Mouse (Mus musculus) embryonic facial prominence, embryonic 13.5 days (tissue): ENCODE measurements around the gene Ddx58. TPM values are rescaled to one million over a fixed set of nuclear protein-coding genes. Genes with fewer than 3 reads are reported as not detected.

ENCODE experiments used
- ATAC-seq: fragments of 200-750 bp; cut with Nextera tagmentation; 2 replicates; pipeline ENCODE4 v1.8.0; 2017; ENCODE audit warnings: low read depth; ENCODE audit not compliant: insufficient number of reproducible peaks, insufficient read depth, low FRiP score, low TSS enrichment
- H3K27ac ChIP-seq: fragments of 300-500 bp; sonication (generic); 2 replicates; pipeline ENCODE4 v1.5.1; 2015; ENCODE audit warnings: moderate library complexity, mild to moderate bottlenecking, inconsistent platforms
- H3K27me3 ChIP-seq: fragments of 300-500 bp; sonication (generic); 2 replicates; pipeline ENCODE4 v1.6.1; 2015; ENCODE audit warnings: mild to moderate bottlenecking, inconsistent platforms
- H3K36me3 ChIP-seq: fragments of 300-500 bp; sonication (generic); 2 replicates; pipeline ENCODE4 v1.6.1; 2015; ENCODE audit warnings: mild to moderate bottlenecking, inconsistent platforms
- H3K4me1 ChIP-seq: fragments of 300-500 bp; sonication (generic); 2 replicates; pipeline ENCODE4 v1.6.1; 2015; ENCODE audit warnings: inconsistent platforms
- H3K4me2 ChIP-seq: fragments of 300-500 bp; sonication (generic); 2 replicates; pipeline ENCODE4 v1.6.1; 2015; ENCODE audit warnings: moderate library complexity, mild to moderate bottlenecking, inconsistent platforms
- H3K4me3 ChIP-seq: fragments of 300-500 bp; sonication (generic); 2 replicates; pipeline ENCODE4 v1.5.1; 2015; ENCODE audit warnings: mild to moderate bottlenecking, inconsistent platforms
- H3K9ac ChIP-seq: fragments of 300-500 bp; sonication (generic); 2 replicates; pipeline ENCODE4 v1.6.1; 2015; ENCODE audit warnings: mild to moderate bottlenecking, inconsistent platforms
- H3K9me3 ChIP-seq: fragments of 300-500 bp; sonication (generic); 2 replicates; pipeline ENCODE4 v1.6.1; 2016; ENCODE audit warnings: inconsistent platforms
- WGBS: fragments of 180-500 bp; shearing (Covaris S2); methylation state at CpG from one replicate; pipeline ENCODE4 v1.1.7; 2015; ENCODE audit warnings: mixed read lengths; 5-methylcytosine and 5-hydroxymethylcytosine counted together
- polyA plus RNA-seq: library from polyadenylated mRNA; unstranded; fragments of >200 nt; fragmentation: Nextera tagmentation; extraction: Ambion mirVana; gene quantifications from 2 replicates; pipeline ENCODE4 v1.2.1, GENCODE M21; 2015

The Ddx58 gene
- polyA plus RNA-seq, 1 experiment from 2014 or later, result 8.2 TPM

DNA sequence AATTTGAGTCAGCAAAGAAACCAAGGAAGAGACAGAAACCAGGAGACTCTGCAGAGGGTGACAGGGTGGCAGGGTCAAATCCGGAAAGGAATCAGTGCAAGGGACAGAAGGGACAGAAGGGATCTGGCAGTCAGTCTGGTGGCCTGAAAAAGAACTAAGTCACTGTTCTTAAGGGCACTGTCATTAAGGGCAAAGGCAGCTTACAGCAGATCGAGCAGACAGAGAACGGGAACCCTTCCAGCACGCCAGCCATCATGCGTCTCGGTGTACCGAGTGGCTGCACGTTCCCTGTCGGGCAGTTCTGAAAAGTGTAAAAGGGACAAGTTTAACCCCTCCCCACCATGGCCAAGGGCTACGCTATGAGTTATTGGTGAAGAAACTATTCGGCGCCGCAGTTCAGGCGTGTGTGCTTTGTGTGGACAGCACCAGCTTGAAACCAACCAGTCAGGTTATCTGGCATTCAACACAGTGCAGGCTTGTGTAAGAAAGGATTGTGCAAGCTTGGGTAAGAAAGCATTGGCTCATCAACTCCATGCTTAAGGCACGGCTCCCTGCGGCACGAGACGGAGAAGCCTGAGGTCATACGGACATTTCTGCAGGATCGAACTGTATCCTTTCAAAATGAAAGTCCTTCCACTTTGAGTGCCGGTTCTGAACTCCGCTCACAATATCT is 34.3 kb downstream of the Ddx58 start:
- Histone ChIP-seq H3K4me3 (no peak overlapping the region), H3K4me1 (no peaks in the 10 kb centered on the region), H3K4me2 (no peak overlapping the region), H3K9ac (no peak overlapping the region), H3K27me3 (no peaks in the 10 kb centered on the region), H3K27ac (no peak overlapping the region), H3K9me3 (no peaks in the 10 kb centered on the region), H3K36me3 (peaks cover 13% of the 10 kb centered on the region; the same call in 1 of the 2 replicates)
- 91% methylated on average over 22 of the region's 22 CpGs for WGBS
- ATAC-seq, result no peak

DNA sequence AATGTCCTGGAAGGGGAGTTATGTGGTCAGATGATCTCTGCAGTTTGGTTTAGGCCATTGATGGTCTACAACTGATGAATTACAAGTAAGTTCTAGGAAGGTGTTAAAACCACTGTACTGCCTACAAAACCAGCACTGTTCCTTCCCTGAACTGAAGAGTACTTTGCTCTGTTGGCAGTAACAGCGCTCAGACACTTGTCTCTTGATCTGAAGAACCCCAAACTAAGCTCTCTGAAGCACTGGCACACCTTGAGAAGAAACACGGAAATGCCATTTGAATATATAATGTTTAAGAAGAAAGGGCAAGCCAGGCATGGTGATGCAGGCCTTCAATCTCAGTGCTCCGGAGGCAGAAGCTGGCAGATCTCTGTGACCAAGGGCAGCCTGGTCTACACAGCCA is 35.3 kb downstream of the Ddx58 start:
- H3K27ac ChIP-seq, result no peak overlapping the region
- no peak overlapping the region for H3K9ac ChIP-seq
- no peak overlapping the region for H3K4me3 ChIP-seq
- no peaks in the 10 kb centered on the region for H3K27me3 ChIP-seq
- ATAC-seq, result no peak
- no peak overlapping the region for H3K4me2 ChIP-seq
- 93% methylated on average over 3 of the region's 3 CpGs for WGBS
- H3K4me1 ChIP-seq, result no peaks in the 10 kb centered on the region
- H3K9me3 ChIP-seq, result no peaks in the 10 kb centered on the region
- peaks cover 13% of the 10 kb centered on the region; the same call in 1 of the 2 replicates for H3K36me3 ChIP-seq

DNA sequence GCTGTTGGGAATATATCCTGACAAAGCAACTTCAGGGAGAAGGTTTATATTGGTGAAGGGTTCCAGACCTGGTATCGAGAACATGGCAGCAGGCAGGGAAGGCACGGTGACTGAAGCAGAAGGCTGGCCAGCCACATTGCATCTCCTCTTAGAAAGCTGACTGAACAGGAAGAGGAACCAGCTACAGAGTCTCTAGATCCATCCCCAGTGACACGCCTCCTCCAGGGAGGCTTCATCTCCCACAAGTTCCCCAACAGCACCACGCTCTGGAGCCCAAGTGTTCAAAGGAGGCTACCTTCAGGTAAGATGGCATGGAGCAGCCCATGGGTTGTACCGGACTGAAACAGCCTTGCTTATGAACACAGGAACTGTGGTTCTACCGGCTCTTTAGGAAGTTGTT is 37.4 kb downstream of the Ddx58 start:
- 93% methylated on average over 6 of the region's 6 CpGs for WGBS
- H3K9me3 ChIP-seq, result no peaks in the 10 kb centered on the region
- H3K4me3 ChIP-seq, result no peak overlapping the region
- H3K4me1 ChIP-seq, result no peaks in the 10 kb centered on the region
- H3K9ac ChIP-seq, result no peak overlapping the region
- H3K27me3 ChIP-seq, result no peaks in the 10 kb centered on the region
- no peak overlapping the region for H3K4me2 ChIP-seq
- ATAC-seq, result no peak
- H3K27ac ChIP-seq, result no peak overlapping the region
- peaks cover 31% of the 10 kb centered on the region for H3K36me3 ChIP-seq

DNA sequence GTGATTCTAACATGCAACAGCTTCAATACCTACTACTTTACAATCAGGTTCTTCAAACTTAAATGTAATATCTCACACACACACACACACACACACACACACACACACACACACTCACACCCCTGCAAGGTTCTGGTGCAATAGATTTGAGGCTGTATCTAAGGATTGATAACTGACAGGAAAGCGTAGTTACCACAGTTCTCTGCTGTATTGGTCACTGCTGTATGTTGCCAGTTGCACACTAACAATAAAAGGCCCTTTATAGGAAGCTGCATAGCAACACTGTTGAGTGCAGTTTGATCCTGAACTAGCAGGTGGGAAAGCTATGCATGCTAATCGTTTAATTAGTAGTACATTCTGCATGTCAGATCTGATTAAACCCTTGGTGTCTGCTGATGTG is 44.3 kb downstream of the Ddx58 start:
- no peak overlapping the region for H3K4me2 ChIP-seq
- no peak overlapping the region for H3K27ac ChIP-seq
- H3K27me3 ChIP-seq, result no peaks in the 10 kb centered on the region
- peaks cover 56% of the 10 kb centered on the region for H3K36me3 ChIP-seq
- H3K9ac ChIP-seq, result no peak overlapping the region
- no peak overlapping the region for H3K4me3 ChIP-seq
- H3K4me1 ChIP-seq, result no peaks in the 10 kb centered on the region
- H3K9me3 ChIP-seq, result no peaks in the 10 kb centered on the region
- 82% methylated on average over 2 of the region's 2 CpGs for WGBS
- ATAC-seq, result no peak

DNA sequence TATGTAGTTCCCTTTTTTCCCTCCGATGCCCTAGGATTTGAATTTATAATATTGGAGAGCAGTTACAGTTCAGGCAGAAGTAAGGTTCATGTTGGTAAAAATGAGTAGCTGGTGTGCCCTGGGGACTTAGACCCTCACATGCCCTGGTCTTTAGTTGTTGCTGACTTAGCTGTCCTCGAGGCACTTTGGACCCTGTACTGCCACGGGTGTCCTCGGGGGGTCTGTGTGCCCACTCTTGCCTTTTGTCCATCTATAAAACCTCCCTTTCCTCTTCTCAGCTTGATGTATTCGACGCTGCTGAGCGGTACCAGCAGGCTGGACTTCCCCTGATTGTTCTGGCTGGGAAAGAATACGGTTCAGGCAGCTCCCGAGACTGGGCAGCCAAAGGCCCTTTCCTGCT is 46.2 kb downstream of the Ddx58 start:
- Histone ChIP-seq H3K4me1 (no peaks in the 10 kb centered on the region), H3K36me3 (peaks cover 70% of the 10 kb centered on the region), H3K4me3 (no peak overlapping the region), H3K4me2 (no peak overlapping the region), H3K27ac (no peak overlapping the region), H3K9ac (no peak overlapping the region), H3K27me3 (no peaks in the 10 kb centered on the region), H3K9me3 (no peaks in the 10 kb centered on the region)
- WGBS, result 76% methylated on average over 9 of the region's 9 CpGs
- no peak for ATAC-seq

DNA sequence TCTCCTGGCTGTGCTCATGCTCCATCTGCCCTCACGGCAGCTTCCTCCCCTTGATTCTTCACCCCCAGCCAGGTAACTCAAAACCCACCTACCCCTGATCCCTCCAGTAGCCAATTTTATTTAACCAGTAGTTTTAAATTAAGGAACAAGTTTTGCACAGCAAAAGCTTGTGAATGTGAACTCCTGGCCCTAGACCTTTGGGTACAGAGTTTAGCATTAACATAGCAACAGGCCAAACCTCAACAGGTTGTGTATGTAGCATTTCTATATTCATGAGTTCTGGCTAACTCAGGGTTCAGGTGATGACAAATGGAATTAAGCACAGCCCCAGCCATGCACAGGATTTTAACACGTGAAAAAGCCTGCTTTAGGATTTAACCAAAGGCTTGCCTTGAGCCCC is 47.4 kb downstream of the Ddx58 start:
- 57% methylated on average over 2 of the region's 2 CpGs for WGBS
- no peaks in the 10 kb centered on the region for H3K27me3 ChIP-seq
- no peak overlapping the region for H3K27ac ChIP-seq
- no peak overlapping the region for H3K9ac ChIP-seq
- no peak for ATAC-seq
- H3K9me3 ChIP-seq, result no peaks in the 10 kb centered on the region
- H3K4me2 ChIP-seq, result no peak overlapping the region
- no peaks in the 10 kb centered on the region for H3K4me1 ChIP-seq
- H3K4me3 ChIP-seq, result no peak overlapping the region
- peaks cover 70% of the 10 kb centered on the region for H3K36me3 ChIP-seq

DNA sequence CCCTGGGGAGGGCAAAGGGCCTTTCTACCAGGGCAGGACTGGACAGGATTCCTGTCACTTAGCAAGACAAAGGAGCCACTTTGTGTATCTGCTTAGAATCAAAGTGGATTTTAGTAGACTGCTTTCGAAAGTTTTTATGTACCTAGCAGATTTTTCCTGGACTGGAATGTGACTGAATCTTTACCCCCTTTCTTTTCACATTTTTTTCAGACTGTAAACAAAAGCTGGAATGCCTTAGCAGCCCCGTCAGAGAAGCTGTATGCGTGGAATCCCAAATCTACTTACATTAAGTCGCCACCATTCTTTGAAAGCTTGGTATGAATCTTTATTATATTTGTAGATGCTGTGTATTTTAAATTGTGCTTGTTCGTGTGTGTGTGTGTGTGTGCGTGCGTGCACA is 51.7 kb downstream of the Ddx58 start:
- Histone ChIP-seq H3K36me3 (peaks cover 81% of the 10 kb centered on the region), H3K4me2 (no peak overlapping the region), H3K9ac (no peak overlapping the region), H3K27ac (no peak overlapping the region), H3K27me3 (no peaks in the 10 kb centered on the region), H3K9me3 (no peaks in the 10 kb centered on the region), H3K4me3 (no peak overlapping the region), H3K4me1 (no peaks in the 10 kb centered on the region)
- no peak for ATAC-seq
- WGBS, result 83% methylated on average over 7 of the region's 7 CpGs

DNA sequence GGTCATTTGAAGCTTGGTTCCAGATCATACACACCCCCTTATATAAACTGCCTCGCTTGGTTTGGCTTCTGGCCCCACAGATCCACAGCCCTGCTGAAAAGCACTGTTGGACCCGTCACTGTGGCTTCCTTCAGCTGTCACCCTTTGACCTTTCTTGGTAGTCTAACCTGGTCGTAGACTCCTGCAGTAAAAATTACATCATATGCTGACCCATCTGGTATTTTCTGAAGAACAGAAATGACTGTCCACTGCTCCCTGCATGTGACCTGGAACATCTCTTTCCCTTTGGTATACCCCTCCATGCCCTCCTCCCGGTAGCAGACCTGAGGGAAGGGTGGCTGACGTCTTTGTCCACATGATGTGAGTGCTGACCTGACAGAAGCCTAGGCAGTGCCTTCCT is 55.2 kb downstream of the Ddx58 start:
- Histone ChIP-seq H3K27me3 (no peaks in the 10 kb centered on the region), H3K36me3 (peaks cover 93% of the 10 kb centered on the region), H3K9me3 (no peaks in the 10 kb centered on the region), H3K4me3 (no peak overlapping the region), H3K27ac (no peak overlapping the region), H3K4me1 (no peaks in the 10 kb centered on the region), H3K4me2 (no peak overlapping the region), H3K9ac (no peak overlapping the region)
- no peak for ATAC-seq
- WGBS, result 82% methylated on average over 5 of the region's 5 CpGs

DNA sequence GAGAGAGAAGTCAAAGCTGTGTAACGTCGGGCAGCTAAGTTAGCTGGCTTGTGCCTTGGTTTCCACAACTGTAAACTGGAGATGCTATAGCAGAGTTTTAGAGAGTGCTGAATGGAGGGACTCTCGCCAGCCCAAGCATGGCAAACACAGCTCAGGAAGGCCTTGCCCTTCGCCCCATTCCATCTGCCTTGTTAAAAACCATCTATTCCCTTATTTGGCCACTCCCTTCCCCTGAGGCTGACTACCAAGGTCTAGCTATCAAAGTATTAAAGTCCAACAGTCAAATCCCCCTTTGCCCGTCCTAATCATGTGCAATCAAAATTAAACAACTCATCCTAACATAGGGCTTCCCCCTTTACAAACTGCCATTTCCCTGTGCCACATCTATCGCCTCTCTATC is 55.8 kb downstream of the Ddx58 start:
- Histone ChIP-seq H3K9ac (no peak overlapping the region), H3K27me3 (no peaks in the 10 kb centered on the region), H3K27ac (no peak overlapping the region), H3K9me3 (no peaks in the 10 kb centered on the region), H3K36me3 (peaks cover 89% of the 10 kb centered on the region), H3K4me3 (no peak overlapping the region), H3K4me2 (no peak overlapping the region), H3K4me1 (no peaks in the 10 kb centered on the region)
- ATAC-seq, result no peak
- WGBS, result 87% methylated on average over 6 of the region's 6 CpGs

DNA sequence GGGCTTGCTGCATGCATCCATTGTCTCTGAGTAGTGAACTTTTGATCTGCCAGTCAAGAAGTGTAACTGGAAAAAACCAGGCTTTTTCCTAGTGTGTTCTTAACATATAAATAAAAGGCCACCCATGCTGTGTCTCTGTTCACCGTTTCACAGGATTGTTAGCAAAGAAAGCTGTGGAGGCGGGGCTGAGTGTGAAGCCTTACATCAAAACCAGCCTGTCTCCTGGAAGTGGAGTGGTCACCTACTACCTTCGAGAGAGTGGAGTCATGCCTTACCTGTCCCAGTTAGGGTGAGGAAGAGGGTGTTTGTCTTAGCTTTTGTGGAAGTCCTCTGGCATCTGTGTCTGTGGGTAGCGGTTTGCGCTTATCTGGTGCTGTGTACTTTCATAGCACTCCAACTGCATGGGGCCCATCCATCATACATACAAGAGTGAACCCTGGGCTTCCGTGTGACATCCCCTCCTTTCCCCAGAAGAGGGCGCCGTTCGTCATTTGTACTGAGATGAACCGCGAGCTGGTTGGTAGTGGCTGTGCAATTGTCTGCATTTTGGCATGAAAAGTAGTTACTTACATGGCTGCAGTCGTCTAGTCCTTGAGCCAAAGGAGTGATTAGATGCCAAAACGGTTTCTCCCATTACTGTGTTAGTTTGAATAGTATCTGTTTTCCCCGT is 56.8 kb downstream of the Ddx58 start:
- 45% methylated on average over 14 of the region's 14 CpGs for WGBS
- no peak for ATAC-seq
- H3K9ac ChIP-seq, result no peak overlapping the region

DNA sequence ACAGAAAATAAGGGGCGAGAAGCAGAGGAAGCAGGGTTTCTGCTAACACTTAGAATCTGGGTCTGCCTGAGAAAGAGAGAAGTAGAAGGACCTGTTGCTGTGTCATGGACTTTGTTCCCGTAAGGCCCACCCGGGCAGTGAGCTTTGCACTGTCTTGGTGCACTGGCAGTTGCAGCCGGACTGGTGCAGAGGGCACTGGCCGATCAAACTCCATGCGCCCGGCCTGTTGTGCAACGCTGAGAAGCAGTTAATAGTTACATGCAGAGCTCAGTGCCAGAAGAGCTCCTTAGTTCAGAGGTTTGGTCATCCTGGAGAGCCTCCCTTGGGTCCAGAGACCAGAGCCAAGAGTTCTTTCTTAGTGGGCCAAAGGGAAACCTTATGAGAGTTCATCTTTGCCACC is 57.9 kb downstream of the Ddx58 start:
- no peak for ATAC-seq
- Histone ChIP-seq H3K27ac (no peak overlapping the region), H3K36me3 (peaks cover 82% of the 10 kb centered on the region), H3K4me2 (no peak overlapping the region), H3K27me3 (no peaks in the 10 kb centered on the region), H3K9me3 (no peaks in the 10 kb centered on the region), H3K4me1 (no peaks in the 10 kb centered on the region), H3K9ac (no peak overlapping the region), H3K4me3 (no peak overlapping the region)
- 94% methylated on average over 8 of the region's 8 CpGs for WGBS

More for the DNA sequence above, 56.8 kb downstream of the Ddx58 start:
- Histone ChIP-seq H3K36me3 (peaks cover 88% of the 10 kb centered on the region), H3K27ac (no peak overlapping the region), H3K4me2 (no peak overlapping the region), H3K27me3 (no peaks in the 10 kb centered on the region), H3K4me1 (no peaks in the 10 kb centered on the region), H3K9me3 (no peaks in the 10 kb centered on the region), H3K4me3 (no peak overlapping the region)

DNA sequence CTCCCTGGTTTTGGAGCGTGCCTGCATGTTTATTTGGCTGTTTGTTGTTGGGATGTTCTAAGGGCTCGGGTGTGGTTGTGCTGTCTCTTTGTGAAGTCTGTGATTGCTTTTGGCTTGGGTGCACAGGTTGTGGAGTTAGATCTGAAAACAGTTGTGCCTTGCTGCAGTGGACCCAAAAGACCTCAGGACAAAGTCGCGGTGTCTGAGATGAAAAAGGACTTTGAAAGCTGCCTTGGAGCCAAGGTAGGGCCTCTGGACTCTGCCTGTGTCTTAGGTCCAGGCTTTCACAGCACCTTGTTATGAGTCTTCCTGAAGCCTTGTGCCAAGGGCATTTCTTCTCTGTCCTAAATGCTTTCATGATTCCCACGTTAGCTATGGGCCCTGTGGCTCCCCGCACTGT is 59.6 kb downstream of the Ddx58 start:
- Histone ChIP-seq H3K4me2 (no peak overlapping the region), H3K4me1 (no peaks in the 10 kb centered on the region), H3K36me3 (peaks cover 81% of the 10 kb centered on the region), H3K9me3 (no peaks in the 10 kb centered on the region), H3K27ac (no peak overlapping the region), H3K4me3 (no peak overlapping the region), H3K27me3 (no peaks in the 10 kb centered on the region), H3K9ac (no peak overlapping the region)
- 92% methylated on average over 6 of the region's 6 CpGs for WGBS
- no peak for ATAC-seq
